Mouse (Mus musculus) hindbrain, embryonic 16.5 days (tissue): Measurements from ENCODE around the gene Rptor. TPM values are rescaled to one million over a fixed set of nuclear protein-coding genes. Genes with fewer than 3 reads are reported as not detected.
A peak's percentile ranks its signal among the peaks of the same experiment; 100 is the strongest.

Experiments
- ATAC-seq: fragments of 200-750 bp; cut with Nextera tagmentation; 2 replicates; pipeline ENCODE4 v1.8.0; 2017; ENCODE audit warnings: moderate TSS enrichment, moderate library complexity
- H3K27ac ChIP-seq: fragments of 300-500 bp; sonication (generic); 2 replicates; pipeline ENCODE4 v1.5.1; 2014; ENCODE audit warnings: low read depth, mild to moderate bottlenecking, control low read depth, low read length, moderate library complexity
- H3K27me3 ChIP-seq: fragments of 300-500 bp; sonication (generic); replicated peaks from 2 replicates; pipeline ENCODE4 v1.6.1; 2014; ENCODE audit warnings: low read length; ENCODE audit not compliant: control insufficient read depth, insufficient read depth
- H3K36me3 ChIP-seq: fragments of 300-500 bp; sonication (generic); 2 replicates; pipeline ENCODE4 v1.6.1; 2014; ENCODE audit warnings: mild to moderate bottlenecking, low read length, moderate library complexity, mixed read lengths; ENCODE audit not compliant: control insufficient read depth, insufficient read depth
- H3K4me1 ChIP-seq: fragments of 300-500 bp; sonication (generic); 2 replicates; pipeline ENCODE4 v1.6.1; 2014; ENCODE audit warnings: low read depth, low read length; ENCODE audit not compliant: control insufficient read depth, insufficient read depth
- H3K4me2 ChIP-seq: fragments of 300-500 bp; sonication (generic); 2 replicates; pipeline ENCODE4 v1.6.1; 2014; ENCODE audit warnings: mild to moderate bottlenecking, low read length, control low read depth, moderate library complexity
- H3K4me3 ChIP-seq: fragments of 300-500 bp; sonication (generic); 2 replicates; pipeline ENCODE4 v1.5.1; 2014; ENCODE audit warnings: mild to moderate bottlenecking, low read length, control low read depth, moderate library complexity
- H3K9ac ChIP-seq: fragments of 300-500 bp; sonication (generic); 2 replicates; pipeline ENCODE4 v1.6.1; 2014; ENCODE audit warnings: low read depth, mild to moderate bottlenecking, control low read depth, low read length, moderate library complexity
- H3K9me3 ChIP-seq: fragments of 300-500 bp; sonication (generic); 2 replicates; pipeline ENCODE4 v1.6.1; 2014; ENCODE audit warnings: mild to moderate bottlenecking, low read length, moderate library complexity; ENCODE audit not compliant: control insufficient read depth
- WGBS: fragments of 180-500 bp; shearing (Covaris S2); extraction: QIAGEN DNeasy Blood & Tissue Kit; methylation state at CpG from one replicate; pipeline ENCODE4 v1.1.7; 2014; 5-methylcytosine and 5-hydroxymethylcytosine counted together
- polyA plus RNA-seq: library from polyadenylated mRNA; unstranded; fragments of >200 nt; fragmentation: Nextera tagmentation; extraction: Ambion mirVana; gene quantifications from 2 replicates; pipeline ENCODE4 v1.2.1, GENCODE M21; 2015

Rptor gene
- polyA plus RNA-seq, 1 experiment from 2014 or later, result 8.5 TPM

DNA sequence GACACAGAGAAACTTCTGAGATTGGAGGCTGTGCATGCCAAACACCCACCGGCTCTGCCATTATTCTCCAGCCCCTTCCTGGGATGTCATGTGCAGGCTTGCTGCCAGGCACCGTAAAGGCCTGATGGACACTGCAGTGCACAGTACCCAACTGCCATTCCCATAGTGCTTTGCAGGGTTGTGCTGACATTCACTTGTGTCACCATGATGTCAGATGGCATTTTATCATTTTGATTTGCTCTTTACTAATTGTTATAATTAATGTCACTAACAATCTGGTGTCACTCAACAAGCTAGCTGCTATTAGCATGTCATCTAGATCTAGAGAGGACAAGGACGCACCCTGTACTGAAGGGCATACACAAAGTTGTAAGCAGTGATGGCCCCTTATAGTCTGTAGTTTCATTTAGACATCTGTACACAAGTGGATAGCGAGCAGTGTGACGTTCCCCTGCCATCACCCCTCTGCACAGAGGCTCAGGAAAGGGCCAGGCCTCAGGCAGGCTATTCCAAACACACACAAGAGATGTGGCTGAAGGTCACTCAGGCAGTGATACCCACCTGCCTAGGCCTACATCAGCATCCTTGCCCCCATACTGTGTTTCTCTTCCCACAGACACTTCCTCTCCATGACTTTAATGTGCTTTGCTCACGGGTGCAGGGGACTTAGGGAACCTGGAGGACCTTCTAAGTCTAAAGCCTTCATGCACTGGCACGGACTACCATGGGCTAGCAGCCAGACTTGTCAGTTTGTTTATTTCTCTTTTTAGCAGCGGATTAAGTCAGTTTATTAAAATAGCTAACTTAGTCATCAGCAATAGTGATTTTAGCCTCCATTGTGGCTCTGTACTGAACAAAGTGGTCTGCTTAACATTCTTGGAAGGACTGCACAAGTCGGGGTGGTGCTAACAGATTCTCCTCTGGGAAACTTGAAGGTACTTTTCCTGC lies 117.7 kb downstream of the Rptor start:
- Histone ChIP-seq H3K9ac (no peak overlapping the region), H3K4me2 (no peak overlapping the region), H3K36me3 (no peaks in the 10 kb centered on the region), H3K4me1 (no peaks in the 10 kb centered on the region), H3K9me3 (no peaks in the 10 kb centered on the region), H3K4me3 (no peak overlapping the region), H3K27ac (no peak overlapping the region), H3K27me3 (no peaks in the 10 kb centered on the region)
- no peak for ATAC-seq
- WGBS, result 72% methylated on average over 9 of the region's 9 CpGs

DNA sequence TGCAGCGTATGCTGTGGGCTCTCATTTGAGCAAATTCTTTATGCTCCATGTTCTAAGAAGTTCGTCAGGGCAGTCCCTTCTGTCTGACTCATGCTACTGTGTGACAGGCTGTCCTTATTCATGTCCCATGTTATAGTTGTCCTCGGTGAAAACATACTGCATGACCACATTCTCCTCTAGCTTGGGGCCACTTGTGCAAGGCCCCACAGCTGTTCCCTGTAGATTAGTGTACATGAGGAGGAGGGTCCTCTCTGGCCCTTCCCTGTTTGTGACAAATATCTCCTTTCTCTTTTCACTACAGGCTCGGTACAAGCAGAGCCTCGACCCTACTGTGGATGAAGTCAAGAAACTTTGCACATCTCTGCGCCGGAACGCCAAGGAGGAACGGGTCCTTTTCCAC lies 122.0 kb downstream of the Rptor start:
- Histone ChIP-seq H3K4me1 (no peaks in the 10 kb centered on the region), H3K4me3 (no peak overlapping the region), H3K27me3 (no peaks in the 10 kb centered on the region), H3K9ac (no peak overlapping the region), H3K9me3 (no peaks in the 10 kb centered on the region), H3K4me2 (no peak overlapping the region), H3K36me3 (peaks cover 3% of the 10 kb centered on the region; the same call in 1 of the 2 replicates), H3K27ac (no peak overlapping the region)
- 91% methylated on average over 9 of the region's 9 CpGs for WGBS
- ATAC-seq, result no peak

DNA sequence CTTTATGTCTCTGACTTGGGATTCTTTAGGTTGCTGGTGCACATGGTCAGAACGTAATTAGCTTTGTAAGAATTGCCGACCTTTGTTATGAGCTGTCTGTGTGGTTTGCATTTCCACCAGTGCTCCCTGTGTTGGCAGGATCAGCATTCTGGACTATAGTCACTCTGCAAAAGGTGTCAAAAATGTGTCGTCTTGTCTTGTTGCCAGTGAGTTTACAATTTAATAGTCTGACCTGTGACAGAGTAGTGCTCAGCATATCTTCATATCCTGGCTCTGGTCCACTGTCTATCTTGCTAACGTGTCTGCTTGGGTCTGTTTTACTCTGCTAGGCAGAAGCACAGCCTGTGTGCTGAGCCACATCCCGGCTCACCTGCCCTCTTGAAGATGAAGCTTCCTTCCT lies 128.7 kb downstream of the Rptor start:
- Histone ChIP-seq H3K9me3 (no peaks in the 10 kb centered on the region), H3K9ac (no peak overlapping the region), H3K4me2 (no peak overlapping the region), H3K4me1 (no peaks in the 10 kb centered on the region), H3K27ac (no peak overlapping the region), H3K27me3 (no peaks in the 10 kb centered on the region), H3K4me3 (no peak overlapping the region), H3K36me3 (peaks cover under 1% of the 10 kb centered on the region; the same call in 1 of the 2 replicates)
- 81% methylated on average over 5 of the region's 5 CpGs for WGBS
- ATAC-seq, result no peak

DNA sequence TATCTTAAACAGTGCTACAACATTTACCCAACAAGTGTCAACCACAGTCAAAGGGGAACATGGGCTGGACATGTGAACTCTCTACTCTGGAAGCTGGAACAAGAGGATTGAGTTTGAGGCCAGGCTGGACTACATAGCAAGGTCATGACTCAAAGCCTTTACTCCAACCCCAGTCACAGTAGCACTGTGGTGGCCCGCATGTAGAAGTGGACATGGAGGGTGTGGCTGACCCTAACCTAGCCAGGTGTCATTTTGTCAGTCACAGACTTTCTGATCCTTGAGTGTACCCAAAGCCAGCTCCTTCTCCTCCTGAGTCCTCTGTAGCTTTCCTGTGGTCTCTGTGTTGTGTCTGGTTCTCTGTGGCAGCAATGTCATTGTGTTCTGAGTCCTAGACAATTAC lies 129.7 kb downstream of the Rptor start:
- Histone ChIP-seq H3K27ac (no peak overlapping the region), H3K4me2 (no peak overlapping the region), H3K27me3 (no peaks in the 10 kb centered on the region), H3K36me3 (no peaks in the 10 kb centered on the region), H3K9ac (no peak overlapping the region), H3K9me3 (no peaks in the 10 kb centered on the region), H3K4me3 (no peak overlapping the region), H3K4me1 (no peaks in the 10 kb centered on the region)
- no peak for ATAC-seq
- WGBS, result 95% methylated on average over 1 of the region's 1 CpGs

DNA sequence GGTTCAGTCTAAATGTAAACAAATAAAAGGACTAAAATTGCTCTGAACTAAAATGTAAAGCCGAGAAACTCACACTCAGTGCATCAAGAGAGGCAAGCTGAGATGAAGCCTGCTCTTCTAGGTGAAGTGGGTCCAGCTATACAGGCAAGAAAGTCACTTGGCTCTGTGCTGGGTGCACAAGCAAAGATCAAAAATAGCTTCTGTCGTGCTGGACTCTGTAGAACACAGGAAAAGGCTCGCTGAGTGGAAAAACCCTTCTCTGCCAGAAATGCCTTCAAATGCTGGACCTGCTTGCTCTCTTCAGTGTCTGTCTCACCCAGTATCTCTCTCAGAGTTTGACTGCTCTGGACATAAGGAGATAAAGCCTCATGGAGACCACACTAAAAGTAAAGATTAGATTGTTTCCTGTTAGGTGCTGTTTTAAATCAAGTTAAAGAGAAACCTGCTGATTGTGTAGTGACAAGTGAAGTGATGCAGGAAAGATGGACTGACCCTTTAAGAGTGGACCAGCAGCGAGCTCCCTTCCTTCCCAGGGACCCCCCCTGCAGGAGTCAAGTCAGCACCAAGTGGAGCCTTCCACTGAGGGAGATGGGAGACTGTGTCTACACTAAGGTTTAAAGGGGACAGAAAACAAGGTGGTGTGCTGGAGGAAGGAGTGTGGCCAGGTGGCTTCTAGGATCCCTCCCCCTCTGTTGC lies 130.4 kb downstream of the Rptor start:
- no peak overlapping the region for H3K9ac ChIP-seq
- WGBS, result 79% methylated on average over 4 of the region's 4 CpGs
- no peak for ATAC-seq

DNA sequence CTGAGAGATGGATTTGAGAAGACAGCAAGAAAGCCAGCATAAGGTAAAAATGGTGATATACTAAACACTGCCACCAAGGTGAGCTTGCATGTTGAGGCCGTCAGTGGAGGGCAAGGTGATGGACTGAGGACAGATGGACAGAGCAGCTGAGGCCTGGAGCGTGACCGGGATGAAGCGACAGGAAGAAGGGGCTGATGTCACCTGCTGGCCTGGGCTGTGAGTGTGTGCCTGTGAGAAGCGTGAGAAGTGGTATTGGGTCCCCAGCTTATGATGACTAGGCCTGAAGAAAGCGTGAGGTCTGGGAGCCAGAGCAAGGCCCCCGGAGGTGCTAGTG lies 130.9 kb downstream of the Rptor start:
- 90% methylated on average over 7 of the region's 7 CpGs for WGBS
- Histone ChIP-seq H3K4me2 (no peak overlapping the region), H3K9me3 (no peaks in the 10 kb centered on the region), H3K27me3 (no peaks in the 10 kb centered on the region), H3K4me3 (no peak overlapping the region), H3K36me3 (no peaks in the 10 kb centered on the region), H3K27ac (no peak overlapping the region), H3K9ac (no peak overlapping the region), H3K4me1 (no peaks in the 10 kb centered on the region)
- no peak for ATAC-seq

More for the DNA sequence above, 130.4 kb downstream of the Rptor start:
- no peaks in the 10 kb centered on the region for H3K27me3 ChIP-seq
- no peaks in the 10 kb centered on the region for H3K4me1 ChIP-seq
- no peak overlapping the region for H3K27ac ChIP-seq
- no peaks in the 10 kb centered on the region for H3K9me3 ChIP-seq
- H3K36me3 ChIP-seq, result no peaks in the 10 kb centered on the region
- no peak overlapping the region for H3K4me3 ChIP-seq
- no peak overlapping the region for H3K4me2 ChIP-seq

DNA sequence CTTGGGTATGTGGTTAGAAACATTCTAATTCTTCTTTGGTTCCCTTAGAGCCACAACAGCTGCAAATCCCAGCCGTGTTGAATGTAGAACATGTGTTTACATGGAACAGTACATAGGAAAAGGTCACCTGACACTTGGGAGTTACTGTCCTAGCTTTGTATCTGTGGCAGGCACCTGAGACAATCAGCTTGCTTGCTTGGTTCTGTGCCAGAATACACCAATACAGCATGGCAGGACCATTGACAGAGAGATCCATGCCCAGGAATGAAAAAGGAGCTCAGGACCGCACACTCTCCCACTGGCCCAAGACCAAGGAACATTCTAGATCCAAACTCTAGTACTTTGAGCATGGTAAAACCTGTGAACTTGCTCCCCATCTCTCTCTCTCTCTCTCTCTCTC lies 132.4 kb downstream of the Rptor start:
- H3K9ac ChIP-seq, result no peak overlapping the region
- H3K4me3 ChIP-seq, result no peak overlapping the region
- no peak for ATAC-seq
- peaks cover 7% of the 10 kb centered on the region; the same call in 1 of the 2 replicates for H3K4me1 ChIP-seq
- WGBS, result 88% methylated on average over 2 of the region's 2 CpGs
- H3K9me3 ChIP-seq, result no peaks in the 10 kb centered on the region
- H3K27me3 ChIP-seq, result no peaks in the 10 kb centered on the region
- H3K36me3 ChIP-seq, result no peaks in the 10 kb centered on the region
- H3K27ac ChIP-seq, result no peak overlapping the region
- no peak overlapping the region for H3K4me2 ChIP-seq

DNA sequence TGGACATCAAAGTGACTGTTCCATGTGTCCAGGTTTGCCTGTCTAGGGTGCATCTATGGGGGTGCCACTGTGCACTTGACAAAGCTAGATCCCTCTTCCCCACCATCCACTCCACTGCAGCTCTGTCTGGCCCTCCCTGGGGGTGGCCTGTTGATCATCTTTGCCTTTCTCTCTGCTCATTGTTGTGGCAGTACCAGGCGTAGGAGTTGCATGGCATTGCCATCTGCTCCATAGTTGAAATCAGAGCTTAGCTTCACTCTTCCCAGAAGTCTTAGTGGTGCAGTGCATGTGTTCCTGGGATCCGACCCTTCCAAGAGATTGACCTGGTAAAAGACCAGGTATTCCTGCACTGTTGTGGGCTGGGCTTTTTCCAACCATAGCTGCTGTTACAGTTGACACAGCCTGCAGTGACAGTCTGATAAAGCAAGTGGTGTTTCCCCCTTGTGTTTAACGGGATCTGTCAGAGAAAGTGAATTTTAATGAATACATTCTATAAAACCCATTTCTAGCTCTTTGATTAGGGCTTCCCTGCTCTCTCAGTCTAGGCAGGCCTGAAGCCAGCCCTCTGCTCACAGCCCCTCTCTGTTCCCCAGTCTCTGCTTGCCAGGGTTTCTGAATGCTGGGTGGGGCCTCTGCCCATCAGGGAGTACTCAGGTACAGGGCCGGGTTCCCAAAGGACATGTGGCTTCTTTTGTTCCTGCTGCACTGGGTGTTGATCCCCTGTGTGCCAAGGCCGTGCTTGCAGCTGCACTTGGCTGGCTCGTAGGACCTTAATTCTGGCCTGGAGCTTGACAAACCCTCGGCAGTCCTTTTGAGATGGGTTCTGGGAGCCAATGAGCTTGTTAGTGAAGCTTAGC lies 136.5 kb downstream of the Rptor start:
- no peak overlapping the region for H3K9ac ChIP-seq
- ATAC-seq, result peak; percentile 55; the same call in 1 of the 2 replicates
- WGBS, result 49% methylated on average over 7 of the region's 7 CpGs

More for the DNA sequence above, 136.5 kb downstream of the Rptor start:
- H3K4me1 ChIP-seq, result peaks cover 12% of the 10 kb centered on the region
- no peaks in the 10 kb centered on the region for H3K9me3 ChIP-seq
- no peak overlapping the region for H3K4me3 ChIP-seq
- no peak overlapping the region for H3K4me2 ChIP-seq
- no peaks in the 10 kb centered on the region for H3K27me3 ChIP-seq
- no peak overlapping the region; the same call in 1 of the 2 replicates for H3K27ac ChIP-seq
- no peaks in the 10 kb centered on the region for H3K36me3 ChIP-seq
